Mouse (Mus musculus) midbrain, embryonic 12.5 days (tissue): ENCODE results near the gene Klb. TPM values are rescaled to one million over a fixed set of nuclear protein-coding genes. Genes with fewer than 3 reads are reported as not detected.

Source experiments
- ATAC-seq: fragments of 200-750 bp; cut with Nextera tagmentation; 2 replicates; pipeline ENCODE4 v1.8.0; 2017; ENCODE audit warnings: low read depth, moderate TSS enrichment, moderate library complexity; ENCODE audit not compliant: low FRiP score
- H3K27ac ChIP-seq: fragments of 300-500 bp; sonication (generic); replicated peaks from 2 replicates; pipeline ENCODE4 v1.5.1; 2016; ENCODE audit warnings: mild to moderate bottlenecking
- H3K27me3 ChIP-seq: fragments of 300-500 bp; sonication (generic); 2 replicates; pipeline ENCODE4 v1.6.1; 2016; ENCODE audit warnings: mild to moderate bottlenecking
- H3K36me3 ChIP-seq: fragments of 300-500 bp; sonication (generic); 2 replicates; pipeline ENCODE4 v1.6.1; 2016
- H3K4me1 ChIP-seq: fragments of 300-500 bp; sonication (generic); 2 replicates; pipeline ENCODE4 v1.6.1; 2016
- H3K4me2 ChIP-seq: fragments of 300-500 bp; sonication (generic); replicated peaks from 2 replicates; pipeline ENCODE4 v1.6.1; 2016; ENCODE audit warnings: mild to moderate bottlenecking, moderate library complexity
- H3K4me3 ChIP-seq: fragments of 300-500 bp; sonication (generic); 2 replicates; pipeline ENCODE4 v1.5.1; 2016; ENCODE audit warnings: mild to moderate bottlenecking
- H3K9ac ChIP-seq: fragments of 300-500 bp; sonication (generic); replicated peaks from 2 replicates; pipeline ENCODE4 v1.6.1; 2016; ENCODE audit warnings: mild to moderate bottlenecking, moderate library complexity
- H3K9me3 ChIP-seq: fragments of 300-500 bp; sonication (generic); 2 replicates; pipeline ENCODE4 v1.6.1; 2016; ENCODE audit warnings: mild to moderate bottlenecking
- WGBS: fragments of 180-500 bp; shearing (Covaris S2); methylation state at CpG from one replicate; pipeline ENCODE4 v1.1.7; 2016; 5-methylcytosine and 5-hydroxymethylcytosine counted together
- polyA plus RNA-seq: library from polyadenylated mRNA; unstranded; fragments of >200 nt; fragmentation: Nextera tagmentation; extraction: Ambion mirVana; gene quantifications from 2 replicates; pipeline ENCODE4 v1.2.1, GENCODE M21; 2016

Klb gene
- polyA plus RNA-seq, 1 experiment from 2014 or later: not detected

DNA sequence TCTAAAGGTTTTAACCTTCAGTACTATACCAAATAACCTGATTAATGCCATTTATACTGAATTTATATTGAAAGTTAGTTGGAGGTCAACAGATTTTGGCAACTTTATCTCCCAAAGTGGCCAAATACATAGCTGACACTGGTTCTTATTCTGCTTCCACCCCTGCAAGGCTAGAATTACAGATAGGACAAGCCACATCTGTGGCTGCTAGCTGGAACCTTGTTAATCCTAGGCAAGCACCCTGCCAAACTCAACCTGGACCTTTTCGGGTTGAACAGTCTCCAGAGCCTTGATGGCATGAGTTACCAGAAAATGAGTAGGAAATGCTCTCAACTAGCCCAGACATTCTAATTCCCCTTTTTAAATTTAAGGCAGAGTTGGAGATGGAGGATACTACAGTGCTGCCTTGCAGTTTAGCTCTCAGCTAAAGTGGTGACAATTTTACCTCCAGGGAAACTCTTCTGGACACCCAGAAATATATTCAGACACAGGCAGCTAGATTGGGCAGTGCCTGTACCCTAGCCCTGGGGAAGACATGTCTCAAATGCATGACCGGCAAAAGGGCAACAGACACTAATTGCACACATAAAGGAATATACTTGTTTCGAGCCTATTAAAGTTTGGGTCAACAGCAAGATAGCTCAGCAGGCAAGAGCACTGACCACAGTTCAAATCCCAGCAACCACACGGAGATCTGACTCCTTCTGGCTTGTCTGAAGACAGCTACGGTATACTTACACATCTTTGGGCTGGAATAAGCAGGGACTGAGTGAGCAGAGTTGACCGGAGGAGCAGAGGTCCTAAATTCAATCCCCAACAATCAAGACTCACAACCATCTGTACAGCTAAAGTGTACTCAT lies 39.1 kb downstream of the Klb start:
- no peak overlapping the region for H3K9ac ChIP-seq
- H3K9me3 ChIP-seq: no peaks in the 10 kb centered on the region
- peaks cover 35% of the 10 kb centered on the region for H3K36me3 ChIP-seq
- ATAC-seq: no peak
- no peaks in the 10 kb centered on the region for H3K27me3 ChIP-seq
- 76% methylated on average over 6 of the region's 6 CpGs for WGBS
- no peak overlapping the region for H3K4me2 ChIP-seq
- peaks cover 23% of the 10 kb centered on the region for H3K4me1 ChIP-seq
- H3K4me3 ChIP-seq: no peak overlapping the region
- no peak overlapping the region for H3K27ac ChIP-seq

DNA sequence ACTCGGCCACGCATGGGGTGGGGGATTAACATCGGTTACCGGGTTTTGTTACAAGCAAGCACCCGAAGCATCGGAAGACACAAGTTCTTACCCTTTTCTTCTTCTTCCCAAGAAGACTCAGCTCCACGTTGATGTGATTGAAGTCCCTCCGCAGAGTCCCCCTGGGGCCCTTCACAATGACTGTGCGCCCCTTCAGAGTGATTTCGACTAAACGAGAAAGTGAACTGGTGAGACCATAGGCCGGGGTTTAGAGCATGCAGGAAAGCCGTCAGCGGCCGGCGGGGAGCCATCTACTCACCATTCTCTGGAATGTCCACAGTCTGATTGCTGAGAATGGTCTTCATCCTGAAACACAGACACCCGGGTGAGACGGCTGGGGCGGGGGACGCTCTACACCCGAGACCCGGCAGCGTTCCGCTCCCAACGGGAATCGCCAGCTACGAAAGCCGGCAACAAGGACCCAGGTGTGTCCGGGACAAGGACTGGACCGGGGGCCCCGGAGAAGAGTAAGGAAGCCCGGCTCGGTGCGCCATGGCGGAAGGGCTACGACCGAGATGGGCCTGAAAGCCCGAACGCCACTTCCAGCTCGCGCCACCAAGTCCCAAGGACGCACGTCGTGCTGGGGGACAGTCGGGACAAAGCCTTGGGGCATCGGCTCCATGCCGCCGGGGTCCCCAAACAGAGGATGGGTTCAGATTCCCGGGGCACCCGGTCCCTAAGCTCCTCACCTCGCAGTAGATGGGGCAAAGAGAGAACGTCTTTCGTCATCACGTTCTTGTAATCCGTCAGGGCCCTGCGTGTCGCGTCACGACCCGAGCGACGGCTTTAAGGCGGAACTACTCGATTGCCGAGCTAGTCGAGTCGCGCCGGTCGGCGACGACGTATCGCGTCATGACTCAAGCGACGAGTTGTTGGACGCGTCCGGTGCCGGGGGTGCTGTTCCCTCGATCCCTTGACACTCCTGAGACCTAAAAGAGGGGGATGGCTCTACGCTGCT lies 42.8 kb downstream of the Klb start, which contains the start of the genes Rpl9 and Lias:
Rpl9 (minus strand) TSS at position 797 of the 997 bp plus-strand sequence.
Lias (plus strand) TSS at position 850 of the 997 bp plus-strand sequence.
- ATAC-seq: peak; percentile 97
- H3K4me1 ChIP-seq: peaks cover 28% of the 10 kb centered on the region
- H3K9ac ChIP-seq: peak within 1 kb of the TSS; percentile 98
- no peaks in the 10 kb centered on the region for H3K27me3 ChIP-seq
- peak within 1 kb of the TSS; percentile 89 for H3K27ac ChIP-seq
- no peaks in the 10 kb centered on the region for H3K9me3 ChIP-seq
- peak within 1 kb of the TSS; percentile 98 for H3K4me3 ChIP-seq
- H3K36me3 ChIP-seq: peaks cover 42% of the 10 kb centered on the region
- under 1% methylated on average over 83 of the region's 83 CpGs for WGBS
- H3K4me2 ChIP-seq: peak within 1 kb of the TSS; percentile 89

DNA sequence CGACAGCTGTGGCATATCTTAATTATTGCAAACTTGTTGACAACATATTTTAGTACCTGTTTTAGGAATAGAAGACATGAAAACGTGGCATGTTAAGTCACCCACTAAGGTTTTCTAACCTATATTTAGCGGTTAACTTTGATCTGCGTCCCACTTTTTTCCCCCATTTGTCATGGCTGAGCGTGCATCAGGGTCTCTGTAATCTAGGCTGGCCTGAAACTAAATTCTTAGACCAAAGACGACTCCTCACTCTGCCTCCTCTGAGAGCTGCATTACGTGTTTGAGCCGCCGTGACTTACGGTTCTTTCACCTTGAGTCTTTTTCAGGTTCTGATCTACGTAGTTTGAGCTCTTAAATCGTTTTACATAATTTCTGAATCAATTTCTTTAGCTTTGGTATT lies 43.6 kb downstream of the Klb start:
- Histone ChIP-seq H3K27me3 (no peaks in the 10 kb centered on the region), H3K4me2 (peak overlapping the region; percentile 75), H3K9me3 (no peaks in the 10 kb centered on the region), H3K4me1 (peaks cover 28% of the 10 kb centered on the region), H3K27ac (0 out of 2 replicates have a peak overlapping the region, but pooled peaks have one; percentile 50), H3K9ac (peak overlapping the region; percentile 63), H3K4me3 (peak overlapping the region; percentile 98), H3K36me3 (peaks cover 49% of the 10 kb centered on the region)
- peak; percentile 20; the same call in 1 of the 2 replicates for ATAC-seq
- 4% methylated on average over 12 of the region's 12 CpGs for WGBS

DNA sequence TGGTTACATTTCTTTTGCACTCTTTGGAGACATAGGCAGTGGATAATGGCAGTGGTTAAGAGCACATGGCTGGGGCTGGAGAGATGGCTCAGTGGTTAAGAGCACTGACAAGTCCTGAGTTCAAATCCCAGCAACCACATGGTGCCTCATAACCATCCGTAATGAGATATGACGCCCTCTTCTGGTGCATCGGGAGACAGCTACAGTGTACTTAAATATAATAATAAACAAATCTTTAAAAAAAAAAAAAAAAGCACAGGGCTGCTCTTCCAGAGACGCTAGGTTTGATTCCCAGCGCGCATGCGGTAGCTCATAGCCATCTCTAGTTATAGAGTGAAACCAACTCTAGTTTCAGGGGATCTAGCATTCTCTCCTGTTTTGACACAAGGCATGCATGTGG lies 46.3 kb downstream of the Klb start:
- Histone ChIP-seq H3K9me3 (no peaks in the 10 kb centered on the region), H3K36me3 (peaks cover 51% of the 10 kb centered on the region), H3K4me3 (no peak overlapping the region), H3K4me1 (peaks cover 18% of the 10 kb centered on the region), H3K27me3 (no peaks in the 10 kb centered on the region), H3K4me2 (no peak overlapping the region), H3K27ac (no peak overlapping the region), H3K9ac (no peak overlapping the region)
- WGBS: 94% methylated on average over 7 of the region's 7 CpGs
- no peak for ATAC-seq

DNA sequence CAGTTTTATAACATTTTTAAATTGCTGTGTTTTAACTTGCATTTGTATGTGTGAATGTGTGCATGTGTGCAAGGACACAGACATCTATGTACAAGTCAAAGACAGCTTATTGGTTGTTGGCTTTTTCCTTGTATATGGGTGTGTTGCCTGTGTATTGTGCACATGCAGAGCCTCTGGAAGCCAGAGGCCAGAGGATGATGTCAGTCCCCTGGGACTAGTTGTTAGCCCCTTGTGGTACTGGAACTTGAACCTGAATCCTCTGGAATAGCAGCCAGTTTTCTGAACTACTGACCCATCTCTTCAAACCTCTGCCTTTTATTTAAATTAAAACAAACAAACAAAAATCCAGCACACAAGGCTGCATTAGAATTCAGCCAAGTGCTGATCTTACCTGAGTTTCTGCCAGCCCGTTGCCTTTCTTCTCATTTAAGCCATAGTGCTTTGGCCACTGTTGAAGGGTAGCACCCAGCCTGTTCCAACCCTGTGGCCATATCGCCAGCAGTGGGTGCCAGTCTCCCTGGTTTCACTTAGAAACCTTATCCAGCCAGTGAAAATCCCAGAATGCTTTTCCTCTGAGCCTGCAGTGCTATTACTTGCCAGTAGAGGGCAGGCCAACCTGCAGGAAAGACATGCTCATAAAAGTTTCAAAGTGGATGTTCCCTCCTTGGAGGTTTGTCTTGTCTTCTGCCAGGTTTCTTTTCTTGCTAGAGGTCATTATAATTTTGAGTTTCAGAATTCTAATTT lies 53.3 kb downstream of the Klb start:
- H3K4me3 ChIP-seq: no peak overlapping the region
- H3K27ac ChIP-seq: no peak overlapping the region
- H3K36me3 ChIP-seq: peaks cover 85% of the 10 kb centered on the region
- no peak overlapping the region for H3K4me2 ChIP-seq
- H3K9ac ChIP-seq: no peak overlapping the region
- ATAC-seq: peak; percentile 44; the same call in 1 of the 2 replicates
- WGBS: 26% methylated on average over 2 of the region's 2 CpGs
- H3K4me1 ChIP-seq: no peaks in the 10 kb centered on the region
- H3K9me3 ChIP-seq: no peaks in the 10 kb centered on the region
- no peaks in the 10 kb centered on the region for H3K27me3 ChIP-seq

DNA sequence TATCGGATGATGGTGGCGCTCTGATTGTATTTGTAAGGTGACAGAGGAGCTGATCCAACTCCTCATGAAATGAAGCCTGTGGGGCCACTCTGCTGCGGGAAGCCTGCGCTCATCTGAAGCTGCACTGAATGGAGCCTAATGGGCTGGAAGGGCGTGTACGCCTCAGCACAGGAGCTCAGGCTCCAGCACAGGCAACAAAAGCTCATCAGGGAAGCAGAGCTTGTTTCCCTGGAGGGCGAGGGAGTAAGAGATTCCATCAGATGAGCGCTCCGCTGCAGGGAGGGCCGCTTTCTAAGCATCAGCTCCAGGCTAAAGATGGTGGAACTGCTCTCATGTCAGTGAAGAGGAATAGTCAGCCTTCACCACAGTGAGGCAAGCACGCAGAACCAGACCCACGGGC lies 59.9 kb downstream of the Klb start:
- no peak overlapping the region for H3K4me3 ChIP-seq
- H3K27me3 ChIP-seq: no peaks in the 10 kb centered on the region
- 25% methylated on average over 12 of the region's 12 CpGs for WGBS
- H3K27ac ChIP-seq: peak overlapping the region; percentile 27; the same call in 1 of the 2 replicates
- no peaks in the 10 kb centered on the region for H3K9me3 ChIP-seq
- ATAC-seq: no peak
- H3K36me3 ChIP-seq: peaks cover 63% of the 10 kb centered on the region
- no peak overlapping the region for H3K4me2 ChIP-seq
- H3K4me1 ChIP-seq: 0 out of 2 replicates have a peak, but pooled peaks cover 5% of the 10 kb centered on the region
- H3K9ac ChIP-seq: peak overlapping the region; percentile 26; the same call in 1 of the 2 replicates

DNA sequence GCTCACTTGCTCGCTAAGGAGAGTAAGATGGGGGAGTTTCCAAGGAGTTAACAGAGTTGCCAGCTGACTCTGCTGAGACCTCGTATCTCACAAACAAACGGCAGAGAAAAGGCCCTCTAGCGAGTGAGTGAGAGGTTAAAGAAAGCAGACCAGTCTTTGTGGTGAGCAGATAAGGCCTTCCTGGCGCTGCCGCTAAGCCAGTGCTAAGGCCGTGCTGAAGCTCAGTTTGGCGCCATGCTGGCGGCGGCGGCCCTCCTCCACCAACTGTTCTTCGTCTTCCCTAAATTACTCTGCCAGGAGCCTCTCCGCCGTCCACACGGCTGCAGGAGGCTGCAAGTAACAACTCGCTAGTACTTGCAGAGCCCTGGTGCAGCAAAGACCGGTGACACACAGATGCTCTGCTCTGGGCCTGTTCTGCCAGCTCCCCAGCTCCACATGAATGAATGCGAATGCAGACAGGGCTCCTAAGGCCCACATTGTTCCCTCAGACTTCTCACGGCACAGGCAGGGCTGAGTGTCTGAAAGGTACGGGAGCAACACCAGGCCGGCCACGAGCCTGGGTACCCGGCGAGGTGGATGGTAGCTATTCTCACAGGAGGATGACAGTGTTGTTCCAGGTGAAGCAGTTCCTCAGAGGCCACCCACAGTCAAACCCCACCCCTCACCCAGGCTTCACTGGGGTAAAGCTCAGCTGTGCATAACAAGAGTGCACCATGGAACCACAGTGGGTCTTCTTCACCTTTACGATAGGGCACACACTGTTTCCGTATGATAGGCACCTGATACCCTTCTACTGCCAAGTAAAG lies 67.7 kb downstream of the Klb start:
- Histone ChIP-seq H3K27ac (peak overlapping the region; percentile 54), H3K9me3 (no peaks in the 10 kb centered on the region), H3K27me3 (no peaks in the 10 kb centered on the region), H3K9ac (peak overlapping the region; percentile 46), H3K4me2 (0 out of 2 replicates have a peak overlapping the region, but pooled peaks have one; percentile 21), H3K36me3 (peaks cover 45% of the 10 kb centered on the region), H3K4me3 (no peak overlapping the region), H3K4me1 (peaks cover 8% of the 10 kb centered on the region)
- 20% methylated on average over 22 of the region's 26 CpGs for WGBS
- ATAC-seq: peak; percentile 30; the same call in 1 of the 2 replicates

DNA sequence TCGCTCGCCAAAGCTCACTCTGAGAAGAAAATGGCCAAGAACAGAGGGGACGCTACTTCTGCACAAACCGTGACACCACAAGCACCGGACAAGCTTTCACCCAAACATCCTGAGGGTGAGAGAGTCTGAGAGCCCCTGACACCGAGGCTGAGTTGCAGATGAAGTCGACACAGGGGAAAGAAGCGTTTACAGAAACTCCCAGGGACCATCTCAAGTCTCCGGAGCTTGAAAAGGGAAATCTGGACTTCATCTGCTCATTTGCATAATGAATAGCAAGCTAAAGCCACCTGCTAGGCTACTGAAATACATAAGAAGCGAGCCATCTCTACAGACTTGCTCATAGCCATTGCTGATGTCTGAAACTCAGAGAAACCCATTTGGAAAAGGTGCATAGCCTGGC lies 71.0 kb downstream of the Klb start:
- 85% methylated on average over 10 of the region's 10 CpGs for WGBS
- Histone ChIP-seq H3K27ac (no peak overlapping the region), H3K9me3 (no peaks in the 10 kb centered on the region), H3K9ac (no peak overlapping the region), H3K36me3 (peaks cover 59% of the 10 kb centered on the region), H3K4me2 (no peak overlapping the region), H3K4me1 (peaks cover 8% of the 10 kb centered on the region), H3K4me3 (no peak overlapping the region), H3K27me3 (no peaks in the 10 kb centered on the region)
- no peak for ATAC-seq

DNA sequence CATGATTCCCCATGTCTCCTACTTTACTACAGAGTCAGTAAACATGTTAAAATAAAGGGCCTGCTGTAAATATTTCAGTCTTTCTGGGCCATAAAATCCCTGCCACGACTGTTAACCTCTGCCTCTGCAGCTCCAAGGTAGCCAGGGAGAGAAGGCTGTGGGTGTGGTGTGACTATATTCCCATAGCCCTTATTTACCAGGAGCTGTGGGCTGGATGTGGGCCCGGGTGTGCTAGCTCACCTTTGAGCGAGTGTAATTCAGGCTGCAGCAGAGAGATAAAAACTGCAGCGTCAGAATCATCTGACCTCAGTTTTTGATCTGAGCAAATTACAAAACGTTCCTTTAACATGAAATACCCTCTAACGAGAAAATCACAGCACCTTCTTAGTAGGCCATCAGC lies 72.7 kb downstream of the Klb start:
- Histone ChIP-seq H3K36me3 (peaks cover 64% of the 10 kb centered on the region), H3K4me3 (no peak overlapping the region), H3K9ac (no peak overlapping the region), H3K4me2 (no peak overlapping the region), H3K9me3 (no peaks in the 10 kb centered on the region), H3K27me3 (no peaks in the 10 kb centered on the region), H3K4me1 (peaks cover 3% of the 10 kb centered on the region), H3K27ac (no peak overlapping the region)
- no peak for ATAC-seq
- 83% methylated on average over 6 of the region's 6 CpGs for WGBS

DNA sequence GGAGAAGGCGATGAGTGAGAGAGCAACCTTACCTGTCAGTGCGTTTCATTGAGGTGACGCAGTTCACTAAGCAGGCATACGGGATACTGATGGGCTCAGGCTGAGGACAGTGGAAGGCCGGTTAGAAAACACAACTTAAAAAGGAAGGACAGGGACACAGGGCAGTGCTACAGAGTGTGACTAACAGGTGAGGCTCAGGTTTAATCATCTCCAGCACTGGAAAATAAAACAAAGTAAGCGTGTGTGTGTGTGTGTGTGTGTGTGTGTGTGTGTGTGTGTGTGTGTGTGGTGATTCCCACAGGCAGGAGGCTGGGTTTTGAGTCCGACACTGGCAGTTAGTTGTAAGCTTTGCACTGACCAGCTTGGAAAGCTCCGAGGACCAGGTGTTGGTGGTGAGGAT lies 74.7 kb downstream of the Klb start:
- Histone ChIP-seq H3K4me3 (no peak overlapping the region), H3K9me3 (no peaks in the 10 kb centered on the region), H3K36me3 (peaks cover 60% of the 10 kb centered on the region), H3K27me3 (no peaks in the 10 kb centered on the region), H3K4me2 (no peak overlapping the region), H3K4me1 (no peaks in the 10 kb centered on the region), H3K27ac (no peak overlapping the region), H3K9ac (no peak overlapping the region)
- no peak for ATAC-seq
- WGBS: 95% methylated on average over 8 of the region's 8 CpGs
